Mouse (Mus musculus): ENCODE data around the gene Esrrg. TPM values are rescaled to one million over a fixed set of nuclear protein-coding genes. Genes with fewer than 3 reads are reported as not detected.

Gene Esrrg
- total RNA-seq, 1 experiment from 2014 or later = 19.4 TPM

- DNase-seq = peak; percentile 43
Observed at GRCm38 (mm10) chr1:188082665-188083640, 474.4 kb downstream of the Esrrg start.

GRCm38 (mm10) chr1:188085116-188085879 is 476.7 kb downstream of the Esrrg start:
- DNase-seq = peak; percentile 23

GRCm38 (mm10) chr1:188093724-188094123 is 485.1 kb downstream of the Esrrg start:
- DNase-seq = no peak

- DNase-seq = no peak
Observed at GRCm38 (mm10) chr1:188101832-188102231, 493.2 kb downstream of the Esrrg start.

GRCm38 (mm10) chr1:188103179-188103578 is 494.6 kb downstream of the Esrrg start:
- DNase-seq = no peak

- no peak for DNase-seq
Observed at GRCm38 (mm10) chr1:188105516-188105915, 496.9 kb downstream of the Esrrg start.

- DNase-seq = no peak
Observed at GRCm38 (mm10) chr1:188107946-188108345, 499.4 kb downstream of the Esrrg start.

- DNase-seq = no peak
Observed at GRCm38 (mm10) chr1:188111552-188111951, 503.0 kb downstream of the Esrrg start.

GRCm38 (mm10) chr1:188113240-188113639 is 504.6 kb downstream of the Esrrg start:
- DNase-seq = no peak

- peak; percentile 83 for DNase-seq
Observed at GRCm38 (mm10) chr1:188118125-188118524, 509.5 kb downstream of the Esrrg start.

GRCm38 (mm10) chr1:188119806-188120205 is 511.2 kb downstream of the Esrrg start:
- DNase-seq = no peak

GRCm38 (mm10) chr1:188125521-188126021 is 517.0 kb downstream of the Esrrg start:
- no peak for DNase-seq

GRCm38 (mm10) chr1:188136126-188136525 is 527.5 kb downstream of the Esrrg start:
- DNase-seq = no peak

- DNase-seq = peak; percentile 24
Observed at GRCm38 (mm10) chr1:188139473-188139872, 530.9 kb downstream of the Esrrg start.

GRCm38 (mm10) chr1:188140221-188140620 is 531.6 kb downstream of the Esrrg start:
- peak; percentile 22 for DNase-seq

- no peak for DNase-seq
Observed at GRCm38 (mm10) chr1:188147381-188148156, 539.0 kb downstream of the Esrrg start.

GRCm38 (mm10) chr1:188151066-188151465 is 542.5 kb downstream of the Esrrg start:
- no peak for DNase-seq

GRCm38 (mm10) chr1:188152011-188152410 is 543.4 kb downstream of the Esrrg start:
- DNase-seq = no peak

GRCm38 (mm10) chr1:188153665-188154064 is 545.1 kb downstream of the Esrrg start:
- no peak for DNase-seq

GRCm38 (mm10) chr1:188154466-188155110 is 546.0 kb downstream of the Esrrg start:
- no peak for DNase-seq

- no peak for DNase-seq
Observed at GRCm38 (mm10) chr1:188155135-188155779, 546.7 kb downstream of the Esrrg start.
